Mouse (Mus musculus) liver, postnatal 0 days (tissue): Measurements from ENCODE around the gene Asic4. TPM values are rescaled to one million over a fixed set of nuclear protein-coding genes. Genes with fewer than 3 reads are reported as not detected.
A peak's percentile ranks its signal among the peaks of the same experiment; 100 is the strongest.

Source experiments
- ATAC-seq: fragments of 200-750 bp; cut with Nextera tagmentation; 2 replicates; pipeline ENCODE4 v1.8.0; 2017; ENCODE audit warnings: mild to moderate bottlenecking, moderate library complexity
- DNase-seq: peaks from one replicate; pipeline ENCODE4 v3.0.0-alpha.2; 2016
- H3K27ac ChIP-seq: fragments of 300-500 bp; sonication (generic); 2 replicates; pipeline ENCODE4 v1.5.1; 2014; ENCODE audit warnings: antibody characterized with exemption, moderate library complexity, mild to moderate bottlenecking, low read depth
- H3K27me3 ChIP-seq: fragments of 300-500 bp; sonication (generic); 2 replicates; pipeline ENCODE4 v1.6.1; 2014; ENCODE audit warnings: low read length, control low read depth, mixed read lengths; ENCODE audit not compliant: insufficient read depth
- H3K36me3 ChIP-seq: fragments of 300-500 bp; sonication (generic); replicated peaks from 2 replicates; pipeline ENCODE4 v1.6.1; 2014; ENCODE audit warnings: mild to moderate bottlenecking, control low read depth, low read length, moderate library complexity, mixed read lengths; ENCODE audit not compliant: insufficient read depth
- H3K4me1 ChIP-seq: fragments of 300-500 bp; sonication (generic); 2 replicates; pipeline ENCODE4 v1.6.1; 2014; ENCODE audit warnings: antibody characterized with exemption, mild to moderate bottlenecking, control low read depth; ENCODE audit not compliant: insufficient read depth
- H3K4me2 ChIP-seq: fragments of 300-500 bp; sonication (generic); 2 replicates; pipeline ENCODE4 v1.6.1; 2014; ENCODE audit warnings: low read depth, mild to moderate bottlenecking, low read length, moderate library complexity, mixed read lengths
- H3K4me3 ChIP-seq: fragments of 300-500 bp; sonication (generic); 2 replicates; pipeline ENCODE4 v1.5.1; 2014; ENCODE audit warnings: low read depth, low read length
- H3K9ac ChIP-seq: fragments of 300-500 bp; sonication (generic); replicated peaks from 2 replicates; pipeline ENCODE4 v1.6.1; 2014; ENCODE audit warnings: mild to moderate bottlenecking, moderate library complexity
- H3K9me3 ChIP-seq: fragments of 300-500 bp; sonication (generic); 2 replicates; pipeline ENCODE4 v1.6.1; 2016; ENCODE audit warnings: mild to moderate bottlenecking, control low read depth, low read length, mixed read lengths
- CTCF ChIP-seq: sonication (generic); IDR thresholded peaks from 2 replicates; pipeline ENCODE4 v1.5.1; 2016; ENCODE audit warnings: antibody characterized with exemption, low read depth
- EP300 ChIP-seq: IDR thresholded peaks from 2 replicates; pipeline ENCODE4 v1.6.1; 2016; ENCODE audit warnings: antibody characterized with exemption, low read depth, mild to moderate bottlenecking
- WGBS: fragments of 180-500 bp; shearing (Covaris S2); extraction: QIAGEN DNeasy Blood & Tissue Kit; methylation state at CpG from one replicate; pipeline ENCODE4 v1.1.7; 2014; ENCODE audit not compliant: insufficient replicate concordance; 5-methylcytosine and 5-hydroxymethylcytosine counted together
- polyA plus RNA-seq: library from polyadenylated mRNA; unstranded; fragments of >200 nt; fragmentation: Nextera tagmentation; extraction: Ambion mirVana; gene quantifications from 2 replicates; pipeline ENCODE4 v1.2.1, GENCODE M21; 2015

Gene Asic4
- polyA plus RNA-seq, 1 experiment from 2014 or later: not detected

GRCm38 (mm10) chr1:75507006-75507405 lies 56.8 kb downstream of the Asic4 start, which contains the start of gene Inha:
Gene Inha, plus strand, starts transcription at chr1:75507077.
- no peaks in the 10 kb centered on the region for H3K9me3 ChIP-seq
- H3K27me3 ChIP-seq: peaks cover 43% of the 10 kb centered on the region
- ATAC-seq (no peak), DNase-seq (no peak)
- no peaks in the 10 kb centered on the region for H3K36me3 ChIP-seq
- peak within 1 kb of the TSS; percentile 54 for H3K4me3 ChIP-seq
- peak within 1 kb of the TSS; percentile 59 for H3K9ac ChIP-seq
- 53% methylated on average over 10 of the region's 10 CpGs for WGBS
- peak within 1 kb of the TSS; percentile 74 for H3K4me2 ChIP-seq
- peak within 1 kb of the TSS; percentile 75 for H3K27ac ChIP-seq
- peaks cover 4% of the 10 kb centered on the region; the same call in 1 of the 2 replicates for H3K4me1 ChIP-seq
- no peak for TF ChIP-seq CTCF
- TF ChIP-seq EP300: no peak

GRCm38 (mm10) chr1:75509586-75509985 lies 59.4 kb downstream of the Asic4 start:
- Histone ChIP-seq H3K27ac (no peak overlapping the region), H3K36me3 (no peaks in the 10 kb centered on the region), H3K4me3 (no peak overlapping the region), H3K9ac (no peak overlapping the region), H3K4me1 (peaks cover 4% of the 10 kb centered on the region; the same call in 1 of the 2 replicates), H3K4me2 (no peak overlapping the region), H3K27me3 (peaks cover 34% of the 10 kb centered on the region), H3K9me3 (no peaks in the 10 kb centered on the region)
- no peak for DNase-seq
- TF ChIP-seq CTCF (no peak), EP300 (no peak)
- 69% methylated on average over 20 of the region's 20 CpGs for WGBS
- ATAC-seq: no peak

- Histone ChIP-seq H3K4me1 (peaks cover 4% of the 10 kb centered on the region; the same call in 1 of the 2 replicates), H3K27me3 (peaks cover 28% of the 10 kb centered on the region), H3K9me3 (no peaks in the 10 kb centered on the region), H3K27ac (no peak overlapping the region), H3K4me3 (no peak overlapping the region), H3K9ac (no peak overlapping the region), H3K36me3 (no peaks in the 10 kb centered on the region), H3K4me2 (no peak overlapping the region)
- WGBS: 48% methylated on average over 5 of the region's 5 CpGs
- DNase-seq (no peak), ATAC-seq (no peak)
- TF ChIP-seq EP300 (no peak), CTCF (no peak)
Observed at GRCm38 (mm10) chr1:75510154-75510553, 59.9 kb downstream of the Asic4 start.

GRCm38 (mm10) chr1:75511437-75512210 lies 61.4 kb downstream of the Asic4 start:
- peaks cover 15% of the 10 kb centered on the region; the same call in 1 of the 2 replicates for H3K27me3 ChIP-seq
- TF ChIP-seq CTCF (no peak), EP300 (no peak)
- H3K4me2 ChIP-seq: no peak overlapping the region
- ATAC-seq (no peak), DNase-seq (no peak)
- H3K9ac ChIP-seq: no peak overlapping the region
- no peaks in the 10 kb centered on the region for H3K9me3 ChIP-seq
- 61% methylated on average over 4 of the region's 4 CpGs for WGBS
- H3K4me3 ChIP-seq: no peak overlapping the region
- H3K27ac ChIP-seq: no peak overlapping the region
- peaks cover 4% of the 10 kb centered on the region; the same call in 1 of the 2 replicates for H3K4me1 ChIP-seq
- no peaks in the 10 kb centered on the region for H3K36me3 ChIP-seq

GRCm38 (mm10) chr1:75512550-75512949 lies 62.3 kb downstream of the Asic4 start:
- no peak overlapping the region for H3K9ac ChIP-seq
- TF ChIP-seq EP300 (no peak), CTCF (no peak)
- ATAC-seq (no peak), DNase-seq (no peak)
- H3K36me3 ChIP-seq: no peaks in the 10 kb centered on the region
- H3K27ac ChIP-seq: no peak overlapping the region
- 78% methylated on average over 3 of the region's 3 CpGs for WGBS
- peaks cover 4% of the 10 kb centered on the region; the same call in 1 of the 2 replicates for H3K4me1 ChIP-seq
- H3K4me2 ChIP-seq: no peak overlapping the region
- no peak overlapping the region for H3K4me3 ChIP-seq
- no peaks in the 10 kb centered on the region for H3K9me3 ChIP-seq
- H3K27me3 ChIP-seq: 0 out of 2 replicates have a peak, but pooled peaks cover 6% of the 10 kb centered on the region

GRCm38 (mm10) chr1:75516703-75517380 lies 66.6 kb downstream of the Asic4 start:
- Histone ChIP-seq H3K4me1 (peaks cover 6% of the 10 kb centered on the region), H3K27ac (no peak overlapping the region), H3K27me3 (no peaks in the 10 kb centered on the region), H3K9me3 (no peaks in the 10 kb centered on the region), H3K4me3 (no peak overlapping the region), H3K36me3 (no peaks in the 10 kb centered on the region), H3K9ac (no peak overlapping the region), H3K4me2 (no peak overlapping the region)
- ATAC-seq (no peak), DNase-seq (no peak)
- WGBS: 63% methylated on average over 15 of the region's 15 CpGs
- TF ChIP-seq EP300 (no peak), CTCF (no peak)
